Mouse (Mus musculus) kidney, adult 9 months (tissue): ENCODE data around the gene Spag9.
A peak's percentile ranks its signal among the peaks of the same experiment; 100 is the strongest.

Experiments used
- DNase-seq: peaks from one replicate; pipeline ENCODE4 v3.0.0; 2022

Spag9 gene

GRCm38 (mm10) chr11:94160443-94161266, 164.8 kb downstream of the Spag9 start:
- DNase-seq = peak; percentile 97

GRCm38 (mm10) chr11:94161267-94161646, 165.4 kb downstream of the Spag9 start:
- peak; percentile 94 for DNase-seq

- DNase-seq = peak; percentile 90
Measured at GRCm38 (mm10) chr11:94161867-94162581, 166.1 kb downstream of the Spag9 start.

DNA sequence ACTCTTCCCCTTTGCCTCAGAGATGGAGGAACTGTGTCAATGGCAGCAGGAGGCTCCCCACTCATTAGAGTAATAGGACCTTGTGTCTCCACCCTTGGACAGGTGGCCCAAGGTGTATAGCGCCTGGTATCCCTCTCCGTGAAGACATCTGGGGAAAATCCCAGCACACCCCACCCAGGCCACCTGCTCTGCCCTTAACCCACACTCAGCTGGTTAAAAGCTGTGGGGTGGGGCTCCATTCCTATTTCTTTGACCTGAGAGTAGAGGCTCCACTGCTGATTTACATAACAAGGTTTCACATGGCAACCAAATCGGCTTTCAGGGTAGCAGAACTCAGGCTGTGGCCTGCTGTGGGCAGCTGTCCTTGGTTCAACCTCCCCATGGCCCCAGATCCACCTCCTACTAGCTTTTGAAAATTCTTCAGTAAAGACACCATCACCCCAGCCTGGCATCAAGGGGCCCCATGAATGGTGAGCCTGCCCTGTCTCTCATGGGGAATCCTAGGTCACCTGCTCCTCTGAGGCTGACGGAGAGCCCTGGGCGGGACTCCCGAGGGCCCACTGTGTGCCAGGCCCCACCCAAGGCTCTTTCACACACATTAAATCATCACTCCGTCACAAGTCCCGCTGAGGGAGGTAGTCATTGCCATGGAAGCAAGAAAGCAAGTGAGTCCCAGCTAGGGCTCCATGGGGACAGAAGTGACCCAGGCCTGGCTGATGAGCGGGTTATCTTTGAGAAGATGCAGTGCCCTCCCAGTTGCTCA, 167.3 kb downstream of the Spag9 start:
- no peak for DNase-seq

DNA sequence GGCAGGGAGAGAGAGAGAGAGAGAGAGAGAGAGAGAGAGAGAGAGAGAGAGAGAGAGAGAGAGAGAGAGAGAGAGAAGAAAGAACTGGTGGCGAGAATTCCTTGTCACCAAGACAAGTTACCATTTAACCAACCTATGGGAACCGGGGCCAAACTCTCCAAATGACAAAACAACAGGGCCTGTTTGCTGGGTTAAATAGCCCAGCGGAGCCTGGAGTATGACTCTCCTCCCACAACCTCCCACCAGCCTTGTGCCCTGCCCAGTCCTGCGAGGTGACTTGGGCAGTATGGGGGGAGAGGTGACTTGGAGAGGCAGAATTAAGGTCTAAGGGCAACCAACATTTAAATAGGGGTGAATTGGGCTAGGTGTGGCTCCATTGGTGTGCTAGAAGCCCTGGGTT, 169.9 kb downstream of the Spag9 start:
- DNase-seq = peak; percentile 86

GRCm38 (mm10) chr11:94168238-94168637, 172.3 kb downstream of the Spag9 start:
- no peak for DNase-seq

DNA sequence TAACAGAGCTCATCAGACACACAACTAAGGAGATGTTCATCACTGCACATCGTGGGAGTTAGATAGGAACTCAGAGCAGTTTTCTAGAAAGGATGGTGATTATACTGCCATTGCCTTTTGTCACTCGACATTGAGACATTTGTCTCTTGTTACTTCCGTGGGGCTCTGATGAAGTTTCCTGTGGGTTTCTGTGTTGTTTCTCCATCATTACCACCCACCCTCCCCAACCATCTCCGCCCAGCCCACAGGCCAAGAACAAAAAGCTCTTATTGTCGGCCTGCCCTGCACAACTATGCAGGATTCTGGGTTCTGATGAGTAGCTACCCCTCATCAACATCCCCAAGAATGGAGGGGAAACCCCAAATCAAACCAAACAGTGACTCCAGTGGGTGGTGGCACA, 173.7 kb downstream of the Spag9 start:
- no peak for DNase-seq

DNA sequence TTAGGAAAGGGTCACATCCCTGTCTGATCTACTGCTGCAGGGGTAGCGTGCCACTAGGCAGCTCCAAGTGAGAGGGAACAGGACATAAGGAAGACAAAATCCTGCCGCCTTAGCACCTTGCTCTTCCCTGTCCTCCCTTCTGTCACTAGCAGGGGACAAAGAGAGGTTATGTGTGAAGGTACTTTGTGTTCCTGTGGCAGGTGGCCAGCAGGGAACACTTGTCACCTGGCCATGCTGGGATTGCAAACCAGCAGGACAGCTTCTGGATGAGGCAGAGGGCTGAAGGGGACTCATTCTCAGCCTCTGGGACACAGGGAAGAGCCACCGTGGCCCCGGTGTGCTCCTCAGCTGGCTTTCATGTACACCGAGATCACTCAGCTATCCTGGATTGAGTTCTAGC, 175.8 kb downstream of the Spag9 start:
- no peak for DNase-seq

GRCm38 (mm10) chr11:94172186-94172585, 176.3 kb downstream of the Spag9 start:
- peak; percentile 66 for DNase-seq

DNA sequence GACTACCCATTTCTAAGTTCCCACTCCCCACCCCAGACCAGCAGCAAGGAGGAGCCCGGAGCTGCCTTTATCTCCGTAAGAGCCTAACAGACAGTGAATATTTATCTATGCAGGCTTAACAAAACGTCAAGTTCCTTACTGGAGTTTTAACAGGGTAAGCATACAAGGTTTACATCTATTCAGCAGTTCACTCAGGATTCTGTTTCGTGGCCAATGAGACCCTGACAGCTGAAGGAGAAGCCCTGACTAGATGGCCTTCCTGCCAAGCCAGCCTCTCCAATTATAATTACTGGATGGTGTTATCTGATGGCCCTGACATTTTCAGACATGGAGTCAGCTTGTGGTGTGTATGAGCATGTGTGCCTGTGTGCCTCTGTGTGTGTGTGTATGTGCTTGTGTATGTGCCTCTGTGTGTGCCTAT, 177.8 kb downstream of the Spag9 start:
- no peak for DNase-seq

DNA sequence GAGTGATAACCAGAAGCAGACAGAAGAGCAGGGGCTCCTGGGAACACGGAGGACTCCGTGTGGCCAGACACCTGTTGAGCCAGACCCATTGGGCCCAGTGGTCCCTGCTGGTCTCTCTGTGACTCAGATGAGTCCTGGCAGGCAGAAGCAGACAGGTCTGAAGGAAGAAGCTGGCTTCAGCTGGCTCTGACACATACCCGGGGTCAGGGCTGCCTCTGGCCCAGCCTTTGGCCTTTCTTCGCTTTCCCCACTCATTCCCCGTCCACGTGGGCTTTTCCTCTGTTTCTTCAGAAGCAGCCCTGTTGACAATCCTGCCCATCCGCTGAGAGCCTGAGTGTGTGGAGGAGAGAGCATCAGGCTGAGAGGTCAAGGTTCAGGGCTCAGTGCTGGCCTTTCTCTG, 179.4 kb downstream of the Spag9 start:
- no peak for DNase-seq
